Mouse (Mus musculus): Measurements from ENCODE around the gene Bcl11a.

DNA sequence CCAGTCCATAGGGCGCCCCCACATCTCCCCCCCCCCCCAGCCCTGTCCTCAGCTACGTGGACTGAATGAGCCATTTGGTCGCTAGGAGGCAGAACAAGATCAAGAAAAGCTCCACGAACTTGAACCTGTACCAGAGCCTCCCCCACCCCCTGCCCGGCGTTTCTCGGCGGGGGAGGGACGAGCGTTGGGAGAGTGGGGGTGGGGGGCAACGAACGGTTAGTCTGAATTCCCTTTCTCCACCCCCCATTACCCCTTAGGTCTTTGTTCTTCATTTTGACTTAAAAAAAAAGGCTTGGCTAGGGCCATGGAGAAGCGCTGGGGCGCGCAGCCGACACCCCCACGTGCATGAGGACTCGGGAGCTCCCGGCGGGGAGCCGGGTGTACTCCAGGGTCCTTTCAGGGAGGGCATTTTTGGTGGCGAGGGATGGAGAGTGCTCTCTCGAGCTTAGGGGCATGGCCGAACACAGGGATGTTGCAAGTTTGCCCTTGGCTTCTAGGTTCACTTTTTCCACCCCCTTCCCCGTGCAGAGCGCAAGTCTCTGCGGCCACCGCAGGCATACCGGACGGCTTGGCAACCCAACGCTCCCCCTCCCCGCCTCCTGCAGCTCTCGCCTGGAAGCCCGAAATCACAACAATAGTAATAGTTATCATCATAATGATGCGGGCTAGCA is 3.3 kb downstream of the Bcl11a start:
- TF ChIP-seq CTCF (conservative IDR thresholded peaks at IDR 0.05; ENCODE audit: insufficient read depth, insufficient read length, low read depth, low read length): 0 out of 2 replicates have a peak, but pooled peaks have one; percentile 25
- no peak for TF ChIP-seq POLR2A (IDR thresholded peaks at IDR 0.05; ENCODE audit: low read depth, low read length)

Measured in kidney, adult 2 months (tissue).